Mouse (Mus musculus) retina, postnatal 1 day (tissue): Measurements from ENCODE around the gene Asb11.

ENCODE experiments used
- DNase-seq: peaks from one replicate; pipeline ENCODE4 v3.0.0-alpha.2; 2012

Gene Asb11

DNA sequence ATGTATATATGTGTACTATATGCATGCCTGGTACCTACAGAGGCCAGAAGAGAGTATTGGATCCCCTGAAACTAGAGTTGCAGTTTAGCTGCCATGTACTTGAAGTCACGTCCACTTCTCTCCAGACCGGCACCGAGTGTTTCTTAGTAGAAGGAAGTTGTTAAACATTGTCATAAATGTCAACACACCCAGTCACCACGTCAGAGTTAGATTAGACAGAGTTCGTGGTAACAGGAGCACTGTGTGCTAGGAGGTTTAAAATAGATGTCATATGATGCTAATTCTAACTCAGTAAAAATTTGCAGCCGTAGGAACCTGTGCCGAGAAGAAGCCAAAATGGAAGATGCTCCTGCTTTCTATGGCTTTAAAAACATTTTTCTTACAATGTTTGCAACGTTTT lies at the start of gene Asb11:
Asb11 (plus strand) TSS at position 286 of the 400 bp plus-strand sequence.
- DNase-seq: no peak

DNA sequence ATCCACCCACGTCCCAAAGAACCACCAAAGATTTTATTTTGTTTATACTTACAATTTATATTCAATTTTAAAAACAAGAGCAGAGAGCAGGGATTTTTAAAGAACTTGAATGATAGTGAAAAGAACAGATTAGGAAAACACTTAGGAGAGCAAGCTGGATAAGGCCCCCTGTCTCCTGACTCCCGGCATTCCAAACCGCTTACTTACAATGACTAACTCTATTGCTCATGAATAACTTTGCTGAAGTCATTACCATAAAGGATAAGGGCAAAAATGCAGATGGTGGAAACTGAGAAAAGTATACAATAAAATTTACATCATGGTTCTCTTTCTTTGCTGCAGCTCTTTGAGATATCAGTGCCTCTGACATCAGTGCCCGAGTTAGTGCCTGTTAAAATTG lies 42.7 kb upstream of the Asb11 start:
- DNase-seq: no peak

DNA sequence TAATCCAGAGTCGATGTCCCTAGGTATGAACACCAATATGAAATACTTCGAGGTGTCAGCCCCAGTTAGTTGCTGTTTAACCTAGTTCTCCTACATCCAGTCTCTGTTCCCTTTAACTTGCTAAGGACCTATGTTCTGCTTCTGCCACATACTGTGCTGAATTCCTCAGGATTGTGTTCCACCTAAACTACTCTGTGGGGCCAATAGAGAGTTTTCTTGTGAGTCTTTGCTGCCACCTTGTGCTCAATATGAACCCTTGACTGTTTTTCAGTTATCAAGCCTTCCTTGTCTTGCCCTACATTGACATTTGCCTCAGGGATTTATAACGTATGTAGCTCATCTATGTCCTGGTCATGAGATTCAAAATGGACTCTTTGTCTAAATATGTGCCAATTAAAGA lies 38.3 kb upstream of the Asb11 start:
- DNase-seq: peak; percentile 47

DNA sequence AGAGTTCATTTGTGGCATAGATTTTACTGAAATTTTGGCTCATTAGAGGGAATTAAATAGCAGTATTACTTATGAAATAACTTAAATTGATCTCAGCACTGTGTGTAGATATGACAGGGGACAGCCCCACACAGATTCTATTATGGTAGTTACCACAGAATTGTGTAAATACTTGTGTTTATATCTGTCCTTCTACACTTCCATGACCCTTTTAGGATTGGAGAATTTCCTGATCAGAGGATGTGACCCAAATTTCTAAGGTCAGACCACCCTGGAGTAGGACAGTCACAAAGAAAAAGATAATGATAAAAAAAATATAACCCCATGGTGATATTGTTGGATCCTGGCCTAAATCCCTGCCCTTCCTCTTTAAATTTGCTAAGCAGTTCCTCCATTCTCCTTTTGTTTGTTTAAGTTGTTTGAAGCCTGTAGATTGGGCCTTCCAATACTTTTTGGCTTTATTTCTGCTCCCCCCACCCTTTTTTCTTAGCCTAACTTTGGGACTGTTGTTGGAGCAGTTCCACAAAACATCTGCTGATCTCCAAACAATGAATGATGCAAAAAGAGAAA lies 31.6 kb upstream of the Asb11 start:
- DNase-seq: no peak

DNA sequence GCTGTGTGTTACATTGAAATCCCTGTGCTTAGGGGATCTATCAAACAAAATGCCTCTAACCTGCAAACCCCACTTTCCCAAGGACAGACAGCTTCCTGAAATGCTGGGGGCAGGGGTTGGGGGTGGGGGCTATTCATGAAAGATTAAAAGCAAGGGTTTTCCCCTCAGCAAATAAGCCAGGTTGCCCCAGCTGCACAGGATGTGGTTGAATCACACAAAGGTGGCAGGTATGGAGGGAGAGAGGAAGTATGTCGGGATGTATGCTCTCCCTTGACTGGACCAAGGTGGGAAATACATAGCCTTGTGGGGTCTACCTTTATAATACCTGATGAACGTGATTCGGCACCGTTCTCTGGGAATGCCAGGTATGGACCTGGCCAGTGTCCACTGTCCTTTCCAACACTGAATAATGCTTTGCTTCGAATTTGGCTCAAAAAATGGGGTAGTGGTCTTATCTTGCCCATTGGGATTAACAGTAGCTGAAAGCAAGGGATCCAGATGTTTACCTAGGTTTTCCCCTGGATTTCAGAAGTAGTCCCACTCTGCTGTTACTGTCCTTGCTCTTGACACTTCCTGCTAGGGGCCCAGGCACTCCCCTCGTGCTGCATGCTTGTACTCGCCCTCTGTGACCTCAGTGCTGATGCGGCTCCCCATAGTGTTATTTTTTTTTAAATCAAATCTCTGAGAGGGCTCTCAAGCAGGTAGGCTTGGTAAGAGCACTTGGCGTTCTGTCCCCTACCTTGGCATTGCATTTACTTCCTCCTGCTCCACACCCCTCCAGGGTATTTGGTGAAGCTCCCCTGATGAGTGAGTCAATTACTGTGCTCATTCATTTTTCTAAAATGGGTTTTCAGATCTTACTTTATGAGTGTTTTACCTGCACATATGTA lies 30.4 kb upstream of the Asb11 start:
- no peak for DNase-seq

DNA sequence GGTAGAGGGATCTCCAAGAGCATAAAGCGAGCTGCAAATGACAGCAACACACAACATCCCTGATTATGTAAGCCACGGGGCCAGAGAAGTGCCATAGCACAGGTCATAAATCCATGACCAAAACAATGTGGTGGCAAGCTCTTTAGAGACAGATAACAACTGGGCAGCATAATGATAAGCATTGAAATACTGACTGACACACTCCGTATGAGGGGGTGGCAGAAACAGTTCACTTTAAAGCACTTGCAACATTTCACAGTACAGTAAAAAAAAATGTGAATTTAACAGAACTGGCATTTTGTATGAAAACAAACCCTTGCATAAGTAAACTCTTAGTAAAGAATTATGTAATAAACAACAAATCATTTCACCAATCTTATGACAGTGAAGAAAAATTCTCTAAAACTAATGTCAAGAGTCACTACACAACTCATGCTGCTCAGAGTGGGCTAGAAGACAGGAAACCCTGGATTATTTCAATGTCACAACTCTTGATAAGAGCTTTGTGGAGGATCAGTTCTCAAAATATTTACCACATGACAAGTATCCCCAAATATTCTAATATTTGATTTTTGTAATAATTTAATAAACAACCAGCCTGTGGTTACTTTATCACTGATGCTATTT lies 28.4 kb upstream of the Asb11 start:
- no peak for DNase-seq

DNA sequence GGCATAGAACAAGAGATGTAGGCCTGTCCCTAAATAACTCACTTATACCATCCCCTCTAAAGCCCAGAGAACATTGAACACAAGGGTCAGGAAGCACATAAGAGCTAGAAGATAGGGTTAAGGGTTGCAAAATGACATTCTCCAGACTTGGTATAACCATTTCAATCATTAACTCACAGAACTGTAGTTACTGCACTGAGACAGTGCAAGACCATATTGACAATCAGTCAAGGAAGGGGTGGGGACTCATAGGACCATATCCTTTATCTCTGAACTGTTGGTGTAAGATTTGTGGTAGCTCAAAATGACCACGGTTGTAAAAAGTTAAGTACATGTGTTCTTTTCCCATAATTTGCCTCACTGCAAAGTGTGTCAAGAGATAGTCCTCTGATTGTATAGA lies 26.2 kb upstream of the Asb11 start:
- DNase-seq: no peak

DNA sequence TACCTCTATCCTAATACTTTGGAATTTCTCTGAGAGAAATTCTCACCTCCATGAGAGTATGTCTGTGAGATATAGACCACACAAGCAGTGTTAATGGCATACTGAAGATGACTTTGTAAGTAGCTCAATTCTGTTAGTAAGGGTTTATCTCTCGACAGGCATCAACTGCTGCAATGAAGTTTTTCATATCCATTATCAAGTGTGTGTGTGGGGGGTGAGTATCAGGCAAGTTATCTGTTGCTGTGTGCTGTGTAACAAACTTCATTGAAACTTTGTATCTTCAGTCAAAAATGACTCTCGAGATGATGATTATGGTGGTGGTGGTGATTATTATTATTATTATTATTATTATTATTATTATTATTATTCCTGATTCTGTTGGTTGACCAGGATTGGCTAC lies 20.0 kb upstream of the Asb11 start:
- no peak for DNase-seq

DNA sequence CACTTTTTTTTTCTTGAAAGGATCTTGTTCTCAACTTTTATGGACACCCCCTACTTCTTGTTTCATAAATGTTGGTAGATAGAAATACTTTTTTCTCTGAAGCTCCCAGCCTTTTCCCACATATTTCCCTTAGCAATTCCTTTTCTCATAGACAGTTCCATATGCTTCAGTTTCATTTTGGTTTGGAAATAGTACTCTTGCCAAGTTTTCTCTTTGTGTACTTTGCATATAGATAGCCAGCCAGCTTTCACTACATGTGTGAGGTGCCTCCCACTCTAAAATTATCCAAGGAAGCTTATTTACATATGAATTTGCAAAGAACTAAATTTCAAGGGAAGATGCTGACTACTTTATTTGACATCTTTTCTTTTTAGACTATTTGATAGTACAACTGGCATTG lies 18.8 kb upstream of the Asb11 start:
- no peak for DNase-seq

DNA sequence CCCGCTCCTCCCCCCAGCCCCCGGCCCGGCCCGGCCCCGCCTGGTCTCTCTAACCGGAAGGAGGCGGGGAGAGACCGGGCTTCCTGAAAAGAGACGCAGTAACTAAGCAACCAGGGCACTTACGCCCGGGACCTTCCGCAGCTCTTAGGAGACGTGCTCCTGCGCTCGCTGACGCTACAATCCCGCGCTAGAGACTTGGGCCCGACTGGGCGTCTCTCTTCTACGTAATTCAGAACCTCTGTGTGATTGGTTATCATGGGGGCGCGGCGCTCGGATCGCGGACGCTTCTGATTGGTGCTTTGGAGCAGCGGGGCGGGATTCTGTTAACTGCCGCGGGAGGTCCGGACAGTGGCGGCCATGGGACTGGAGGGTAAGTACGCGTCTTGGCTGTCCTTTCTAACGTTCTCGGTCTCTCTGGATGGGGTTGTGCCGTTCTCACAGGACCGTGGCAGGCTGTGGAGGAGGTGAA lies 17.3 kb upstream of the Asb11 start, which contains the start of gene Piga:
Piga (plus strand) TSS at position 317 of the 469 bp plus-strand sequence.
- peak; percentile 98 for DNase-seq

DNA sequence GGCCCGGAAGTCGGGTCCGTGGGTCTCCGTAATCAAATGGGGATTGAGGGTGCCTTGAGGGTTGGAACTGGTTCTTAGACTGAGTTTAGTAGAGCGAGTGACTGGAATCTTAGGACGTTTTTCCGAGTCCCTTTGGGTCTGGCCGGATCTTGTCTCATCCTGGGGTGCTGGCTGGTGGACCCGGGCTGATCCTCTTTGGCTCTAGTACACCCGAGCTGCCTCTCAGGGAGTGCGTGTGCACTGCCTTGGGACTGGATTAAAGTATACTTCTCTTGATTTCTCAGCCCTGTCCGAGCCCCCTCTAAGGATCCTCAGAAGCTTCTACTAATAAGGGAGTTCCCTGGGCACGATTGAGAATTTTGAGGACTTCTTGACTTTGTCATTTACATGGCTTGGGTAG lies 16.8 kb upstream of the Asb11 start:
- DNase-seq: no peak

DNA sequence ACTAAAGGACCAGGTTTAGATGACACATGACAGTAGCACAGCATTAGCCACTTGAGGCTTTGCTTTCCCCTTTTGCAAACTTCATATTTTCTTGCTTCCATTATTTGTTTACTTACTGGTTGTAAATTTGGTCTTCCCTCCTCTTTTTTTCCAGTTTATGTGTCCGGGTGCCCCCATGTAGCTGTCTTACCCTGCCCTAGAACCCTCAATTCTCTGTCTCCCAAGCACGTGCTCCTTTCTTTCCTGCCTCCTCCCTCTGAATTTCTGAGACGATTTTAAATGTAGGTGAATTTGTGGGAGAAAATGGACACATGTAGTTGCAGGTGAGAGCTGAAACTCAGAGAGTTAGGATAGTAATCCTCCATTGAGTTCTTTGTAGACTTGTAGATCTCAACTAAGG lies 16.3 kb upstream of the Asb11 start:
- no peak for DNase-seq

DNA sequence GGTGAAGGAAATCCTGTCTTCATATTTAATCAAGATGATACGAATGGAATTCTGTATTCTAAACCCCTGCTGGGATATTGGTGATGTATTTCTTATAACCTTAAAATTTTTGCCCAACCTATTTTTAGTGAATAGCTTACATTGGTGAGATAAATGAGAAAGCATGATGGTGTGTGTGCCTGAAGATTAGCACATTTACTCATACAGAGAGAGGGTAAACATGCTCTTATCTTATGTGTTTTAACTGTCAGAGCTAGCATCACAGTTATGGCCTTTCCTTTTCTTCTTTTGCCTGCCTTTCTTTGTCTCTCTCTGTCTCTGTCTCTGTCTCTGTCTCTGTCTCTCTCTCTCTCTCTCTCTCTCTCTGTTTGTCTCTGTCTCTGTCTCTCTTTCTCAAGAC lies 12.0 kb upstream of the Asb11 start:
- no peak for DNase-seq

DNA sequence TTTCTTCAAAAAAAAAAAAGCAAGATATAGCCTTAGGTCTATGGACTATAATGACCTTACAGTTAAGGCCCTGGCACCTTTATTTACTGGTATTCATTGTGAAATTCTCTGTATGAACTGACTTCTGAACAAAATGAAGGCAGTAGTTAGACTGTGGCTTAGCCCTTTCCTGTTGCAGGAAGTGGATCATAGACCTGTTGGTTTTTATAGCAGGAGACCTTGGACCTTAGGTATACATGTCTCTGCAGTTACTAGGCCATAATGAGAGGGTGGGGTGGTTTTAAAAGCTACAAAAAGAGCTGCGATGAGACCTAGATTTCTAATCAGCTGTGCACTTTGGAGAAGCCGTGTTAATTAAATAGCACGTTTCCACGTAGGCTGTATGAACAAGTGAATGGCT lies 9.5 kb upstream of the Asb11 start:
- DNase-seq: no peak

DNA sequence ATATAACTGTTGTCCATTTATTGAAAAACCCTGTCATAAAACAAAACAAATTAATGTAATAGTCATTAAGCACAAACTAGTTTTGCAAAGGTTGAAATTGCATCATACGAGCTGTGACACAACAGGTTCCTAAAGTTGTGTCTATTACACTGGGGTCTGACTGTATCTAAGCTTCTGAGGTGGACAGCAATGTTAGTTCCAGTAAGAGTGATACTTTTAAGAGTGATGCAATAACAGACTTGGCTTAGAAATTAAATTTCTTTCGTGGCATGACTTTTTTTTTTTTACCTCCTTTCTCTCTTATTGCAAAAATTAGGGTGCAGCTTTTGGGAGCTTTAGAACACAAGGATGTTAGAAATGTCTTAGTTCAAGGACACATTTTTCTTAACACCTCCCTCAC lies 8.6 kb upstream of the Asb11 start:
- DNase-seq: no peak

DNA sequence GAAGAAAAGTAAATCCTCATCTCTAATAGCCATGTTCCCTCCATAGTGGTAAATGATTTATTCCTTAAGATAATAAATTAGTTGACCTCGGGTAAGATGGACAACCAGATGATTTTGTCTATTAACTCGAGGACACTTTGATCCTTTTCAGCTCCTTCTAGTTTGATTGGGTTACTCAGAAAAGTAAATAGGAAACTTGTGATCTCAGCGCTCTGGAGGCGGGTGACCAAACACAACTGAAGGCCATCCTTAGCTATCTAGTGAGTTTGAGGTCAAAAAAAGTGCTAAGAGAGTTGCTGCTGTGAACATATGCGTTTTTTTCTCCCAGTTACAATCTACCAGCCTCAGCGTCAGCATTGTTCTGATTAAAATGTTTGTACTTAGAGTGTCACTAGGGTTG lies 6.2 kb upstream of the Asb11 start:
- DNase-seq: no peak

DNA sequence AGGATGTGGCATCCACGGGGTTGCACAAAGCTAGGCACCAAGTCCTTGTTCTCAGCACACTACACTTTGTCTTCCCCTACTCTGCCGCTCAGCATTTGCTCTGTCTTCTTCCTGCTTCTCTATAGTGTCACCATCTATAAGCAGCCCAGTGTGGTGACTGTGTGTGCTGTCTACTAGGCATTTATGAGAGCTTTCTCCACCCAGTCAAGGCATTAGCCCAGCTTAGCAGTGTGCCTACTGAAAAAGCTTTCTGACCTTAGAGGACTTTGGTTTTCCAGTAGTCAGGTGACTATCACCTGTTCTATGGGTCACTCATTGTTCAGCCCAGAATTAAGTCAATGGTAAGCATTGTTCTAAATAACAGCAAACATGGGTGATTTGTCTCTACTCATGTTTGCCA lies 5.7 kb upstream of the Asb11 start:
- no peak for DNase-seq

DNA sequence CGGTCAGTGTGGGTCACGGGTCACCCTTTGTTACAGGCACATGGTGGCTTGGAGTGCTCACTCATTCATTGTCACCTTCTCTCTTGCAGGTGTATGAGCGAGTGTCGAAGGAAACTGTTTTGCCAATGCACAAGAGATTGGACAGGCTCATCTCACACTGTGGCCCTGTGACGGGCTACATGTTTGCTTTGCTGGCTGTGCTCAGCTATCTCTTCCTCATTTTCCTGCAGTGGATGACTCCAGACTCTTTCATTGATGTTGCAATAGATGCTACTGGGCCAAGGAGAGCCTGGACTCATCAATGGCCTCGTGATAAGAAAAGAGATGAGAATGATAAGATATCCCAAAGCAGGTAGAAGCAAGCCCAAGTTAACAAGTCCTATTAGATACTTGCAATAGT lies 5.3 kb upstream of the Asb11 start:
- DNase-seq: no peak

DNA sequence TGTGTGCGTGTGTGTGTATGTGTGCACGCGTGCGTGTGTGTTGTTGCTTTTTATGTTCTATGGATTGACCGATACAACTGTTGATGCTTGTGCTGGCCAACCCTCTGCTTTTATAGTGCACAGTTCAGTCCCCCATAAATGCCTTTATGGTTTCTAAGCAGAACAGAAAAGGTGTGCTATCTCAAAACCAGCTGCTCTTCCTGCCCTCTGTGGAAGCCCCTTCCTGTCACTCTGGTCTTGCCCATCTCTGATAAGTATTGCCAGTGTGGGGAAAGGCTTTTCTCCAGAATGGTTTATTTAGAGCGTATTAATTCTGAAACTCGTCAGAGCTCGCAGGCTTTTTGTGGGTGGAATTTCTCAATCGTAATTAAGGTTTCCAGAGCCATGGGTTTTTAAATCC lies 4.1 kb upstream of the Asb11 start:
- no peak for DNase-seq

DNA sequence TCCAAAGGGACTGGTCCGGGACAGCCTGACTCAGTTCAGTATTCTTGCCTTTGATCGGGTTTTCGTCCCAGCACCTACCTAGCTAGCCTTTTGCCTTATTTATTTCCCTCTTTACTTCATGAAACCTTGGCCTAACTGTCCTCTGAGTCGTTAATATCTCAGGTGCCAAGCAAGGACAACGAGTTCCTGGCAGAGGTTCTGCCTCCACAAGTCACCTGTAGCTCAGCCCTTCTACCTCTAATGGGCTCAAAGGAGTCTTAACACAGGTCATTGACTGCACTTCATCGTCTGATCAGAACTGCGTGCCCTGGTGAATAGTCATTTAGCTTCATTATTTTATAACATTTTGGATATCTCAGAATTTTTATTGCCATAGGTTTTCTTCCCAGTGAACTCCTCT lies 2.7 kb downstream of the Asb11 start:
- no peak for DNase-seq

DNA sequence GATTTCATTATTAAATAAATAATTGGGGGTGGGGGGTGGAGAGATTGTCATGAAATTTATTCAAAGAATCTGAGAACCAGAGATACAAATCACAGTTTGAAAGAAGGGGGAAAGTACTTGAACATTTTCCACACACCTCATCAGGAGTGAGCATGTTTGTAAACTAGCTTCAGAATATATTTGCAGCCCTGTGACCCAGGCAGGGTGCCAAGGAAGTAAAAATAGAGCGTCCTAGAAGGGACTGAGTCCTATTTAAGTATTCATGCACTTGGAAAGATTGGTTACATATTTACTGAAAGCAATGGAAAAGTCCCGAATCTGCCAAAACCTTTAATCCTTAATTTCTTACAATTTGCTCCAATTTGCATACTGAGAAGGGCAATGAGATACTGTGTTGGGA lies 3.3 kb downstream of the Asb11 start:
- DNase-seq: no peak

DNA sequence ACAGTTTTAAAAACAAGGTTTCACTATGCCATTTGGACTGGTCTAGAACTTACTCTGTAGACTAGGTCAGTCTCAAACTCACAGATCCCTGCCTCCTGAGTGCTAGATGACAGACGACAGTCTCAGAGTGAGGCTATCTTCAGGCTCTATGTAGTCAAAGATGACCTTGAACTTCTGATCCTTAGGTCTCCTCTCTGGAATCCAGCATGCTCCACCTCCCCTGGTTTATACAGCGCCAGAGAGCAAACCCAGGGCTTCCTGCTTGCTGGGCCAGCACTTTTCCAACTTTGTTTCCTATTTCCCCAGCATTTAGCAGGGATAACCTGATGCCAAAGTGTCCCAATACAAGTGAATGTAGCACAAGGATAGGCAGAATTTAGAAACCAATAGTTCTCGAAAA lies 3.9 kb downstream of the Asb11 start:
- DNase-seq: no peak

DNA sequence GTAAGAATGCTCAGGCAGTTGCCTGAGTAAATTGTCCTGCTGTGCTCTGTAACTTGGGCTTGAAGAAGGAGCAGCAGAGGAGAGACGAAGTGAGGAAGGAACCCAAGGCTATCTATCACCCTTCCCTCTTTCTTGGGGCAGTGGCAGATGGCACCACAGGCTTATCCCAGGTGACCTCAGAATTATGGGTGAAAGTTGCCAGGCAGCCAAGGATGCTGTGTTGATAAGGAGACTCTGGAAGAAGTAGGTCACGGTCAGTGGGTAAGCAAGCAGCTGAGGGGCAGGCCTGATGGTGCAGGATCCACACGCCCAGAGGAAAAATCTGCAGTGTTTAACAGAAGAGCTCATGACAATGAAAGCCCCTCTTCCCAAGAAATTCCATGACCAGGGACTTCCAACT lies 4.5 kb downstream of the Asb11 start:
- DNase-seq: peak; percentile 37

DNA sequence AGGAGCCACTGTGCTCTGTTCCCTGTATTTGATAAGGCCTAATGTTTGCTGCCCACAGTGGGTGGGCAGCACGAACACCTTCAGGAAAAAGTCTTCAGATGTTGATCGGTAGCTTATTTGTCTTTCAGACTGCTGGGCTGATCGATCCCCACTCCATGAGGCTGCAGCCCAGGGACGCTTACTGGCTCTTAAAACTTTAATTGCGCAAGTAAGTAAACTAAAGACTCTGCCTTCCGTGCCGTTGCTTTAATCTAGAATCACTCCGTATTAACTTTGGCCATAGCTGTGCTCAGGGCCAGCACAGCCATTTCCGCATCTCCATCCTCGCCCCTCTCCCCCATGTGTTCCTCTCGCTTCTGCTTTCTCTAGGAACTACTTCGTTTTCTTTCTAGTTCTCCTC lies 8.8 kb downstream of the Asb11 start:
- DNase-seq: no peak
